Mouse (Mus musculus) left cerebral cortex, adult 9 months (tissue): ENCODE results near the gene Upk3a.
A peak's percentile ranks its signal among the peaks of the same experiment; 100 is the strongest.
"Not testable (repeated sequence)": the region's sequence is repeated elsewhere in the genome, so short reads cannot be mapped to it uniquely, and the experiment has no call there.

Experiments used
- DNase-seq, 2 experiments: peaks; one replicate each; pipeline ENCODE4 v3.0.0; 2022; ENCODE audit warnings: low spot score in 2 of 2

Upk3a gene

GRCm38 (mm10) chr15:85000984-85001982 is 15.7 kb upstream of the Upk3a start:
- DNase-seq: peak in 1 of 2 experiments; percentile 83

GRCm38 (mm10) chr15:85009666-85010065 is 7.3 kb upstream of the Upk3a start:
- no peak for DNase-seq

- DNase-seq: no peak
These were observed 4.9 kb upstream of the Upk3a start for GRCm38 (mm10) chr15:85011895-85012661.

- DNase-seq: no peak
These were observed 4.3 kb upstream of the Upk3a start for GRCm38 (mm10) chr15:85012662-85013054.

GRCm38 (mm10) chr15:85015771-85016170 is 1.2 kb upstream of the Upk3a start:
- DNase-seq: peak; percentile 57 to 80

- no peak for DNase-seq
These were observed 5.3 kb downstream of the Upk3a start for GRCm38 (mm10) chr15:85022211-85022610.

- DNase-seq: no peak
These were observed 9.3 kb downstream of the Upk3a start for GRCm38 (mm10) chr15:85026197-85026596.

GRCm38 (mm10) chr15:85027740-85028139 is 10.8 kb downstream of the Upk3a start:
- DNase-seq: no peak

GRCm38 (mm10) chr15:85028648-85029047 is 11.7 kb downstream of the Upk3a start, which contains the start of gene Fam118a:
TSS of gene Fam118a (plus strand) at chr15:85028948.
- DNase-seq: not testable (repeated sequence)

GRCm38 (mm10) chr15:85030643-85031042 is 13.7 kb downstream of the Upk3a start:
- not testable (repeated sequence) for DNase-seq

GRCm38 (mm10) chr15:85031866-85032265 is 14.9 kb downstream of the Upk3a start:
- no peak for DNase-seq

GRCm38 (mm10) chr15:85033916-85034315 is 17.0 kb downstream of the Upk3a start:
- not testable (repeated sequence) for DNase-seq

GRCm38 (mm10) chr15:85036566-85037342 is 19.8 kb downstream of the Upk3a start:
- DNase-seq: peak; percentile 92 to 99

GRCm38 (mm10) chr15:85037343-85037690 is 20.4 kb downstream of the Upk3a start:
- no peak for DNase-seq

- no peak for DNase-seq
These were observed 24.7 kb downstream of the Upk3a start for GRCm38 (mm10) chr15:85041546-85042225.

- DNase-seq: peak; percentile 55 to 78
These were observed 25.5 kb downstream of the Upk3a start for GRCm38 (mm10) chr15:85042361-85042954.

GRCm38 (mm10) chr15:85043116-85043515 is 26.2 kb downstream of the Upk3a start:
- DNase-seq: no peak

- DNase-seq: no peak
These were observed 26.8 kb downstream of the Upk3a start for GRCm38 (mm10) chr15:85043761-85044160.

- DNase-seq: peak in 1 of 2 experiments; percentile 46
These were observed 29.4 kb downstream of the Upk3a start for GRCm38 (mm10) chr15:85046230-85046950.

- DNase-seq: no peak
These were observed 30.9 kb downstream of the Upk3a start for GRCm38 (mm10) chr15:85047865-85048264.
